Mouse (Mus musculus) C2C12 (cell line): ENCODE data around the gene Kif3a.

Source experiments
- CEBPB ChIP-seq: IDR thresholded peaks from one replicate; pipeline ENCODE4 v1.6.1; 2011; ENCODE audit warnings: low read depth, mild to moderate bottlenecking, control low read depth, moderate library complexity
- CTCF ChIP-seq: IDR thresholded peaks from one replicate; pipeline ENCODE4 v1.5.1; 2011; ENCODE audit not compliant: control insufficient read depth, insufficient read depth, insufficient read length

GRCm38 (mm10) chr11:53620094-53620493, 52.9 kb downstream of the Kif3a start:
- TF ChIP-seq CTCF (no peak), CEBPB (no peak)
